Mouse (Mus musculus): ENCODE results near the gene Nectin2. TPM values are rescaled to one million over a fixed set of nuclear protein-coding genes. Genes with fewer than 3 reads are reported as not detected.
"Not testable (repeated sequence)": the region's sequence is repeated elsewhere in the genome, so short reads cannot be mapped to it uniquely, and the experiment has no call there.

Gene Nectin2
- polyA plus RNA-seq, 1 experiment from 2014 or later, result 56.3 TPM

- H3K4me2 ChIP-seq, result no peak overlapping the region
- no peak overlapping the region for H3K27ac ChIP-seq
- no peak for ATAC-seq (replicated peaks)
- no peaks in the 10 kb centered on the region for H3K36me3 ChIP-seq (replicated peaks)
- H3K4me1 ChIP-seq, result no peaks in the 10 kb centered on the region
- H3K27me3 ChIP-seq (replicated peaks), result no peaks in the 10 kb centered on the region
- WGBS, result 92% methylated on average over 2 of the region's 2 CpGs
- no peak overlapping the region for H3K4me3 ChIP-seq
- H3K9ac ChIP-seq, result no peak overlapping the region
- no peaks in the 10 kb centered on the region for H3K9me3 ChIP-seq
Measured at GRCm38 (mm10) chr7:19688611-19689010, 61.7 kb downstream of the Nectin2 start.

- no peak overlapping the region for H3K4me2 ChIP-seq
- no peaks in the 10 kb centered on the region for H3K27me3 ChIP-seq (replicated peaks)
- no peak overlapping the region for H3K4me3 ChIP-seq
- H3K36me3 ChIP-seq (replicated peaks), result no peaks in the 10 kb centered on the region
- 86% methylated on average over 10 of the region's 10 CpGs for whole genome bisulfite sequencing
- no peaks in the 10 kb centered on the region for H3K4me1 ChIP-seq
- H3K9ac ChIP-seq, result no peak overlapping the region
- no peaks in the 10 kb centered on the region for H3K9me3 ChIP-seq
- ATAC-seq (replicated peaks), result no peak
- H3K27ac ChIP-seq, result no peak overlapping the region
Measured at GRCm38 (mm10) chr7:19688101-19688500, 62.2 kb downstream of the Nectin2 start.

- H3K9me3 ChIP-seq; H3K36me3 ChIP-seq (replicated peaks); H3K27ac ChIP-seq; H3K9ac ChIP-seq; H3K4me1 ChIP-seq; H3K4me2 ChIP-seq; H3K27me3 ChIP-seq (replicated peaks); H3K4me3 ChIP-seq; ATAC-seq (replicated peaks): not testable (repeated sequence)
- WGBS, result 80% methylated on average over 8 of the region's 8 CpGs
Measured at GRCm38 (mm10) chr7:19686927-19687583, 63.2 kb downstream of the Nectin2 start.

- Histone ChIP-seq H3K4me1 (no peaks in the 10 kb centered on the region), H3K4me3 (no peak overlapping the region)
- WGBS, result 92% methylated on average over 6 of the region's 6 CpGs
Measured at GRCm38 (mm10) chr7:19686521-19686920, 63.8 kb downstream of the Nectin2 start.

GRCm38 (mm10) chr7:19685374-19685773 lies 64.9 kb downstream of the Nectin2 start:
- H3K9ac ChIP-seq, result no peak overlapping the region
- no peak overlapping the region for H3K4me3 ChIP-seq
- no peaks in the 10 kb centered on the region for H3K27me3 ChIP-seq (replicated peaks)
- H3K9me3 ChIP-seq, result no peaks in the 10 kb centered on the region
- H3K27ac ChIP-seq, result no peak overlapping the region
- no peaks in the 10 kb centered on the region for H3K36me3 ChIP-seq (replicated peaks)
- WGBS, result 69% methylated on average over 4 of the region's 4 CpGs
- no peak overlapping the region for H3K4me2 ChIP-seq
- ATAC-seq (replicated peaks), result no peak
- no peaks in the 10 kb centered on the region for H3K4me1 ChIP-seq

More at GRCm38 (mm10) chr7:19686521-19686920, 63.8 kb downstream of the Nectin2 start:
- no peaks in the 10 kb centered on the region for H3K36me3 ChIP-seq (replicated peaks)
- ATAC-seq (replicated peaks), result no peak
- no peak overlapping the region for H3K27ac ChIP-seq
- H3K9me3 ChIP-seq, result no peaks in the 10 kb centered on the region
- H3K27me3 ChIP-seq (replicated peaks), result no peaks in the 10 kb centered on the region
- H3K9ac ChIP-seq, result no peak overlapping the region
- H3K4me2 ChIP-seq, result no peak overlapping the region

- no peaks in the 10 kb centered on the region for H3K27me3 ChIP-seq (replicated peaks)
- no peaks in the 10 kb centered on the region for H3K4me1 ChIP-seq
- H3K4me2 ChIP-seq, result no peak overlapping the region
- H3K4me3 ChIP-seq, result no peak overlapping the region
- no peak overlapping the region for H3K27ac ChIP-seq
- H3K9me3 ChIP-seq, result no peaks in the 10 kb centered on the region
- no peak for ATAC-seq (replicated peaks)
- H3K9ac ChIP-seq, result no peak overlapping the region
- H3K36me3 ChIP-seq (replicated peaks), result no peaks in the 10 kb centered on the region
- 87% methylated on average over 6 of the region's 6 CpGs for WGBS
Measured at GRCm38 (mm10) chr7:19683771-19684201, 66.5 kb downstream of the Nectin2 start.

- no peak for ATAC-seq (replicated peaks)
- H3K4me2 ChIP-seq, result no peak overlapping the region
- no peaks in the 10 kb centered on the region for H3K9me3 ChIP-seq
- H3K9ac ChIP-seq, result no peak overlapping the region
- no peaks in the 10 kb centered on the region for H3K36me3 ChIP-seq (replicated peaks)
- H3K27ac ChIP-seq, result no peak overlapping the region
- H3K4me1 ChIP-seq, result no peaks in the 10 kb centered on the region
- WGBS, result 79% methylated on average over 3 of the region's 3 CpGs
- H3K27me3 ChIP-seq (replicated peaks), result no peaks in the 10 kb centered on the region
- no peak overlapping the region for H3K4me3 ChIP-seq
Measured at GRCm38 (mm10) chr7:19682979-19683378, 67.3 kb downstream of the Nectin2 start.

GRCm38 (mm10) chr7:19681202-19681694 lies 69.0 kb downstream of the Nectin2 start, which contains the start of the genes Gm44805 and Apoc4:
Gm44805 (minus strand) TSS chr7:19681423.
Apoc4 (minus strand) TSS chr7:19681479.
- Histone ChIP-seq H3K27ac (no peak within 1 kb of the TSS), H3K4me1 (no peaks in the 10 kb centered on the region), H3K4me3 (no peak within 1 kb of the TSS), H3K36me3 (replicated peaks) (no peaks in the 10 kb centered on the region), H3K4me2 (no peak within 1 kb of the TSS), H3K27me3 (replicated peaks) (no peaks in the 10 kb centered on the region), H3K9me3 (no peaks in the 10 kb centered on the region), H3K9ac (no peak within 1 kb of the TSS)
- ATAC-seq (replicated peaks), result no peak
- WGBS, result 66% methylated on average over 8 of the region's 8 CpGs

- WGBS, result 92% methylated on average over 2 of the region's 2 CpGs
- Histone ChIP-seq H3K9ac (no peak overlapping the region), H3K4me2 (no peak overlapping the region), H3K27me3 (replicated peaks) (no peaks in the 10 kb centered on the region), H3K4me1 (no peaks in the 10 kb centered on the region), H3K9me3 (no peaks in the 10 kb centered on the region), H3K4me3 (no peak overlapping the region), H3K36me3 (replicated peaks) (no peaks in the 10 kb centered on the region), H3K27ac (no peak overlapping the region)
- no peak for ATAC-seq (replicated peaks)
Measured at GRCm38 (mm10) chr7:19680702-19681101, 69.6 kb downstream of the Nectin2 start.

- 82% methylated on average over 3 of the region's 3 CpGs for WGBS
- H3K36me3 ChIP-seq (replicated peaks), result no peaks in the 10 kb centered on the region
- H3K27ac ChIP-seq, result no peak overlapping the region
- no peak overlapping the region for H3K4me3 ChIP-seq
- no peaks in the 10 kb centered on the region for H3K9me3 ChIP-seq
- no peaks in the 10 kb centered on the region for H3K4me1 ChIP-seq
- H3K4me2 ChIP-seq, result no peak overlapping the region
- no peaks in the 10 kb centered on the region for H3K27me3 ChIP-seq (replicated peaks)
- no peak for ATAC-seq (replicated peaks)
- H3K9ac ChIP-seq, result no peak overlapping the region
Measured at GRCm38 (mm10) chr7:19678901-19679300, 71.4 kb downstream of the Nectin2 start.

- Histone ChIP-seq H3K36me3 (replicated peaks) (no peaks in the 10 kb centered on the region), H3K27me3 (replicated peaks) (no peaks in the 10 kb centered on the region), H3K4me2 (no peak within 1 kb of the TSS), H3K27ac (no peak within 1 kb of the TSS), H3K9ac (no peak within 1 kb of the TSS), H3K9me3 (no peaks in the 10 kb centered on the region), H3K4me3 (no peak within 1 kb of the TSS), H3K4me1 (no peaks in the 10 kb centered on the region)
- 79% methylated on average over 8 of the region's 8 CpGs for WGBS
- ATAC-seq (replicated peaks), result no peak
Measured at GRCm38 (mm10) chr7:19677872-19678271, 72.4 kb downstream of the Nectin2 start, which contains the start of gene Apoc2. Apoc2 (minus strand) TSS chr7:19677941.

GRCm38 (mm10) chr7:19676662-19677061 lies 73.6 kb downstream of the Nectin2 start:
- Histone ChIP-seq H3K27me3 (replicated peaks) (no peaks in the 10 kb centered on the region), H3K27ac (no peak overlapping the region), H3K36me3 (replicated peaks) (no peaks in the 10 kb centered on the region), H3K4me2 (no peak overlapping the region), H3K9me3 (no peaks in the 10 kb centered on the region), H3K4me1 (no peaks in the 10 kb centered on the region), H3K4me3 (no peak overlapping the region), H3K9ac (no peak overlapping the region)
- ATAC-seq (replicated peaks), result no peak
- 75% methylated on average over 1 of the region's 1 CpGs for WGBS

GRCm38 (mm10) chr7:19675824-19676223 lies 74.5 kb downstream of the Nectin2 start:
- no peak overlapping the region for H3K27ac ChIP-seq
- no peaks in the 10 kb centered on the region for H3K36me3 ChIP-seq (replicated peaks)
- no peak overlapping the region for H3K4me3 ChIP-seq
- no peaks in the 10 kb centered on the region for H3K27me3 ChIP-seq (replicated peaks)
- 83% methylated on average over 10 of the region's 10 CpGs for WGBS
- no peaks in the 10 kb centered on the region for H3K4me1 ChIP-seq
- H3K9ac ChIP-seq, result no peak overlapping the region
- no peaks in the 10 kb centered on the region for H3K9me3 ChIP-seq
- H3K4me2 ChIP-seq, result no peak overlapping the region
- ATAC-seq (replicated peaks), result no peak

All from midbrain, embryonic 15.5 days (tissue).